Mouse (Mus musculus): ENCODE results near the gene Ppp1r21.

- TF ChIP-seq CTCF (IDR thresholded peaks at IDR 0.05; ENCODE audit: low read depth) (no peak), EP300 (optimal IDR thresholded peaks at IDR 0.05) (no peak)
Observed at GRCm38 (mm10) chr17:88578522-88579242, 48.8 kb downstream of the Ppp1r21 start.
